Mouse (Mus musculus): ENCODE data around the gene Fosl2. TPM values are rescaled to one million over a fixed set of nuclear protein-coding genes. Genes with fewer than 3 reads are reported as not detected.

Fosl2 gene
- total RNA-seq, 2 experiments from 2014 or later, result 25.0 to 26.8 TPM

DNA sequence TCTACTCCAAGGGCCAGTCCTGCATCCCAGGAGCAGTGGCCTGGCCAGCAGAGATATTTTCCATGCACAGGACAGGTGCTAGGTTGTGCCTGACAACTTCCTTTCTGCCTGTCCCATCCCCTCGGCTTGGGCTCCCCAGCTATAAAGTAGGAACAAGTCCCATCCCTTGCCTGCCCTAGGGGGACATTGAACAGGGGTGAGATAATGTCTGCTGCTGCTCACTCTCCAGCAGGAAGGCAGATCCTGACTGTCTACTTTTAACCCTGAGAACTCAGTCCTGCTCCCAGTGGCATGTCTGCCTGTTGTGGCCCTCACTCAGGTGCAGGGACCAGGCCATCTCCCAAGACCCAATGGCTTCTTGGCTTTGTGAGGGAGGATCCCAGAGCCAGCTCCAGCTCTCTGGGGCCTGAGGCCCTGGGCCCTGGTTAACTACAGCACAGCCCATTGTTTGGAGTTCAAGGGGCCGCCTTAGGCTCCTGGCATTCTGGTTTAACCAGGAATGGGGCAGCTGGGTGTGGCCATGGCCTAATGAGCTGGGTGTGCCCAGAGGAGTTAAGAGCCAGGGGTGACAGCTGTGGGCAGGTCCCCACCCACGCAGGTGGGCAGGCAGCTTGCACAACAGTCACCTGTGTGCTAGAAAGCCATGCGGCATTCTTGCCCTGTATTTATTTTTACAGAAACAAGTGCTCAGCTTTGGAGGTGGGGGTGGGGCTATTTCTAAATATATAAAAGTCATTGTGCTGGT is 47.5 kb downstream of the Fosl2 start:
- no peak for DNase-seq

DNA sequence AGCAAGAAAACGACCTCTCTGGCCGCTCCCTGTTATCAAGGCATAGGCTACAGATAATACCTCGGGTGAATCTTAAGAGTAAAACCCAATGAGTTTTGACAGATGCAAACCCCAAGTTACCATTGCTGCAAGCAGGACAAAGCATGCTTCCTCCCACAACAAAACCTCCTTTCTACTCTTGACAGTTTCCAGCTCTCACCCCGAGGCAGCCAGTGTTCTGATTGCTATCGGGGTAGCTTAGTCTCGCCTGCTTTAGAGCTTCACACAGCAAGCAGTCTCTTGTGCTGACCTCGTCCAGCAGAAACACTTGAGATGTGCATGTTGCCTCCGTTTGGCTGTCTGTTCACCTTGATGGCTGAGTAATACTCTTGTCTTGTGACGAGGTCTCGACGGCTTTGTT is 52.1 kb downstream of the Fosl2 start:
- DNase-seq, result no peak

GRCm38 (mm10) chr5:32191259-32191658 is 55.7 kb downstream of the Fosl2 start:
- DNase-seq, result no peak

DNA sequence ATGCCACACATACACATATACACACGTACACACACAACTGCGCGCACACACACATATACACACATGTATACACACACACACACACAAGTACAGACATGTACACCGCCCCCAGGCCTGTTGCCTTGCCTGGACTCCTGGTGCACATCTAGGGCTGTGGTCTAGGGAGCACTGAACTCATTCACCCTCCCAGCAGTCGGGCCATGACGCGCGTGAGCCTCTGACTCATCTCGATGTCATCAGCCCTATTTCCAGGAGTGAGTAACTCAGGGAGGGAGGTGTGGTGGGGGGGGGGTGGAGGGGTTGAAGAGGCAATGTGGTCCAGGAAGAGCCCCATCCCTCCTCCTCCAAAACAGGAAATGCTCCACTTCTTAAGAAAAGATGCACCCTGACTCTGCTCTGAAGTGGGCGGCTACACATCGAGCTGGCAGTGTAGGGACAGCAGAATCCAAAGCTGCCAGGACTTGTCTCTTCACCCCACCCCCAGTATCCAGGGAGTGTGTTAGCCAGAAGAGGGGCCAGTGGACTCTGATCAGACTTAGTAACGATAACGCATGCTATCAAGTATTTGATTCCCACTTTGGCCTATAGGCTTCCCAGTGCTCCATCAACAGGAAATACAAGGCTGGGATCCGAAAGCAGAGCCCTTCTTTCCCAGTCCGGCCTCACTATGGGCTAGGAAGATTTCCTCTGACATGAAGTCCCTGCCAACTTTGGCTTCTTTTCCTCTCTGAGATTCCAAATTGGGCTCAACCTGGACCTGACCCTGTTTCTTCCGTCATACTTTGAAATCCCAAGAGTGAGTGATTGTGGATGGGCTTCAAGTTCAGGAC is 56.6 kb downstream of the Fosl2 start:
- peak; percentile 43 for DNase-seq

- no peak for DNase-seq
Measured at GRCm38 (mm10) chr5:32194236-32194635, 58.6 kb downstream of the Fosl2 start.

GRCm38 (mm10) chr5:32195857-32196609 is 60.4 kb downstream of the Fosl2 start:
- DNase-seq, result no peak

DNA sequence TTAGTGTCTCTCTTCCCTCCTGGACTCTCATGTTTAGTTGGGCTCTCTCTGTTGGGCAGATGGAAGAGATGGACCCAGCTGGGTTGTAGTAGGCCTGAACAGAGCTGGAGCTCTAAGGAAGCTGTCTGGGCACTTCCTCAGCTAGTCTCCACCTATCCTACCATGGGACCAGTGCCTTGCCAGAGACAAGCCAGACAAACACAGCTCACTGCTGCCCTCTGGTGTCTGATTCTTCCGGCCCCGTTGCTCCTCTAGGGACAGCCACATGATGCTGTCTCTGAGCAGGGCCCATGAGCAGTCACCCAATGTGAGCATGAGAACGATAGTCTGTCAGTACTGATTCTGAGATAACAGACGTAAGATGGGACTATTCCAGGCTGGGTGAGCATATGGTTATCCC is 62.1 kb downstream of the Fosl2 start:
- peak; percentile 97 for DNase-seq

- no peak for DNase-seq
Measured at GRCm38 (mm10) chr5:32199136-32199535, 63.5 kb downstream of the Fosl2 start.

GRCm38 (mm10) chr5:32199594-32199993 is 64.0 kb downstream of the Fosl2 start:
- DNase-seq, result no peak

- DNase-seq, result no peak
Measured at GRCm38 (mm10) chr5:32204653-32205052, 69.1 kb downstream of the Fosl2 start.

GRCm38 (mm10) chr5:32206726-32207125 is 71.1 kb downstream of the Fosl2 start:
- DNase-seq, result no peak

Other genes starting within 250 kb of the Fosl2 start
- gene Plb1, start 96.9 kb downstream of the Fosl2 start, total RNA-seq (2021), result 1 to 10 TPM; 3.9 to 4.7 TPM